Mouse (Mus musculus): ENCODE data around the gene Dcaf1.

Gene Dcaf1

GRCm38 (mm10) chr9:106821618-106822380, at the start of gene Dcaf1:
Gene Dcaf1 (plus strand): TSS chr9:106821874.
- DNase-seq (ENCODE audit: low spot score), result peak; percentile 97

DNA sequence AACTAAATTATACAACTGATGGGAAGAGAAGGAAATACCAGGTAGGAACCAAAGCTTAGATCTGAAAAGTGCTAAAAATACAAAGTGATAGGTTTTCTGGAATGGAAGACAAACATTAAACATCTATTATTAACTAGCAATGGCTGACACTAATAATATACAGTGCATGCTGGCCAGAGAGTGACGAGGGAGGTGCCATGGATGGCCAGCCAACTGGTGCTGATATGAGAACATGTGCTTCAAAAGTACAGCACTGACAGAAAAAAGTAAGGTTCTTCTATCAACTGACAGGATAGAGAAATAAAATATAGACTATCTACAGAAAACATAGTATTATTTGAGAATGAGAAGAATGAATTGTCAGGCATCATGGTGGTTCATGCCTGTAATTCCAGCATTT, 45.6 kb upstream of the Dcaf1 start:
- no peak for DNase-seq (ENCODE audit: low spot score)

- DNase-seq (ENCODE audit: low spot score), result no peak
Observed at GRCm38 (mm10) chr9:106777423-106777822, 44.3 kb upstream of the Dcaf1 start.

DNA sequence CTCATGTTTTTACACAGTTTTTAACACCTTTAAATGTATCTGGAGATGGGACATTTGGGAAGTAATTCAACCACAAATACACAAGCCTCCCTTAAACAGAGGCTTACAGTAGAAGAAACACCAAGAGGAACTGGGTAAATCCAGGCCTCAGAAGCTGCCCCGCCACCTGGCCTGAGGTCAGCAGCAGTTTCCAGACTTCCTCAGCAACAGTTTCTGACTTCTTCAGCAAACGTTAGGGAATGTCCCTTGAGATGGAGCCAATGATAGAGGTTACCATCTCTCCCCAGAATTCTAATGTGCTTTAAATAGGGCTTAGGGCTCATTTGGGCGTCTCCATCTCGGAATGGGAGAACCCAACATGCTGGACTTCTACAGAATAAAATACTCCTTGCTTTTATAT, 43.4 kb upstream of the Dcaf1 start:
- DNase-seq (ENCODE audit: low spot score), result no peak

DNA sequence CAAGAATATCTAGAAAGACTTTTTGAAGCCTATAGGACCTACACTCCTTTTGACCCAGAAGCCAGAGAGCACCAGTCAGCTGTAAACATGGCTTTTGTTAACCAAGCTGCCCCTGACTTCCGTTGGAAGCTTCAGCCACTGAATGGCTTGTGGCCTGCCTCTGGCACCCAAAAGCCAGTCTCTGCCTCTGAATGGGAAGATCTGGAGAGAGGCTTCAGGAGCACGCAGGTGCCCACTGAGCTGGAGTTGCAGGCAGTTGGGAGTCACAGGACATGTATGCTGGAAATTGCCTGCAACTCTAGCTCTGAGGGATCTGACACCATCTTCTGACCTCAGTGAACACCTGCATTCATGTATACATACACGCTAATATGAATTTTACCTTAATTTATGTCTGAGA, 41.6 kb upstream of the Dcaf1 start:
- no peak for DNase-seq (ENCODE audit: low spot score)

DNA sequence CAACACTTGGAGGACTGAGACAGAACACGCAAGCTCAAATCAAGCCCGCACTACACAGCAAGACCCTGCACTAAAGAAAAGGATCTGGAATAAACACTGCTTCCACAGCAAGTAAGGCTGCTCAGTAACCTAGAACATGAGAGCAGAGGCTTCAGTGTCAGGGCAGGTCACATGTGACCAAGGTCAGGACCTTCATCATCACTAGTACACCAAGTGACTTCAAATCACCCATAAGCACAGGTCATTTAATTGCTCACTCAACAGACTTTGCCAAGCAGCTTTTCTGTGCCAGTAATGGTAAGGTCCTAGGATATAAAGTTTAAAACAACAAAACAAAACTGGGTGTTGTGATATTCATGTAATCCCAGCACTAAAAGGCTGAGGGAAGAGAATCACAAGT, 38.1 kb upstream of the Dcaf1 start:
- DNase-seq (ENCODE audit: low spot score), result no peak

GRCm38 (mm10) chr9:106785206-106785605, 36.5 kb upstream of the Dcaf1 start:
- no peak for DNase-seq (ENCODE audit: low spot score)

DNA sequence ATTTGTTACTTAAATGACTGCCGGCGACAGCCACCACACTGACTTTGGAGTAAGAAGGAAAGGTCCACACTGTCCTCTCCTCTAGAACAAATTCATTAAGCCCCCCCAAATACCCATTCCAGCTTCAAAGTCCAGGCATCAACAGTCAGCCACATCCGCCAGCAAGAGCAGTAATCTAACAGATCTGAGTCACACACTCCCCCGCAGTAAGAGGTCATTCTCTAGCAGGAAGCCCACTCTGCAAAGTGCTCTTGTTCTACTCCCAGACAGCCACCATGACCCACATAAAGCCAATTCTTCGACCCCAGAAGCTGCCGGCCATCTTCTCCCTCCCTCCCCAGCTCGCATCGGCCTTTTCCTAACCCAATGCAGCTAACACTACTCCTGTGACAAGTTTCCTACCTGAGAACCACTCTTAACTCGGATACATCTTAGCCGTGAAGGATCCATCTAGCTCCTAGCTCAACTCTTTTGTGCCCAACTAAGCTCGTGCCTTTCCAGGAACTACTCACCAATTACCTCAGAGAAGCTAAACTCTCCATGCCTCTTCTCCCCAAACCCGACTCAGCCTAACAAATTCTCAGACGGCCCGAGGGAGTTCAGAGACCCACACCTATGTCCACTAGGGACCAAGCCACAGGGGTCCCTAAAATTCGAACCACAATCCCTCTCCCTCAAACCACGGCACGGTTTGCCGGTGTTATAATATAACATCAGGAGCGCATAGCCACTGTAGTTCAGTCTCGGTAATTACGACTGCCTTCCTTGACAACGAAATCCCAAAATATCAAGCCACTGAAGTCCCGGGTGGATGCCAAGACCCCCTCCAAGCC, 33.5 kb upstream of the Dcaf1 start:
- DNase-seq (ENCODE audit: low spot score), result no peak

DNA sequence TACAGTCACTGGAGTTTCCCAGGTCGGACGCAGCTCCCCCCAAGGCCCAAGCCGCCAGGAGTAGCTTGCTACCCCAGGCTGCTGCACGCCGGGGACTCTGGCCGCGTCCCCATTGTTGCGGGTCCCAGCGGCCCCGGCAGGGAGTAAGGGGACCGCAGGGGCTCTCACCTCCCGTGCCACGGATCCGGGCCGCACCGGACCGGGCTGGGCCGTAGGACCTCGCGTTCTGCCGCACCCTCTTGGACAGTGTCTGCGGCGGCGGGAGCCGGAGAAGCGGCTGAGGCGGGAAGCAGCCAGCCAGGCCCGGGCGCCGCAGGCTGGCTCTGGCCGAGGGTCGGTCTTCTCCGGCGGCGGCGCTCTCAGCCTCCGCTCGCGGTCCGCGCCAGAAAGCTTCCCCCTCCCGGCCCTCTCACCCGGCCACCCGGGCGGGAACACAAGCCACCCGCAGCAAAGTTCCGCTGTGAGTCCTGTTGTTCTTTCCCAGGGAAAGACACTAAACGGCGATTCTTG, 32.8 kb upstream of the Dcaf1 start, which contains the start of gene Rad54l2:
Gene Rad54l2, minus strand, starts transcription at position 383 of the 510 bp plus-strand sequence.
- DNase-seq (ENCODE audit: low spot score), result peak; percentile 75

DNA sequence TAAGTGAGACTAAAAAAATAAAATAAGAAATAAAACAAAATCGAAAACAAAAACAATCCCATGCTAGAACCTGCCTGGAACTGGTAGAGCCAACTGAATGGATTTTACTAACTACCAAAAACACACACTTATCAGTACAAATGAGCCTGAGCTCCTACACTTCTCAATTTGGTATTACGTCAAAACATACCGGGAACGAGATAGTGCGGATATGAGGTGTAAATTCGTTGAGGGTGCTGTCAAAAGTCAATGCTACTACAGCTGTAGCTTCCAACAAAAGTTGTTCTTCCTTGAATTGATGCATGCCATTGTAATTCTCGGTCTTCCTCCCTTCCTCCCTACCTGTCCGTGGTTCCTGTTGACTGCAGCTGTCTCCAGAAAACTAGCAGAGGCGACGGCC, 32.3 kb upstream of the Dcaf1 start:
- DNase-seq (ENCODE audit: low spot score), result no peak

- no peak for DNase-seq (ENCODE audit: low spot score)
Observed at GRCm38 (mm10) chr9:106790831-106791230, 30.8 kb upstream of the Dcaf1 start.

DNA sequence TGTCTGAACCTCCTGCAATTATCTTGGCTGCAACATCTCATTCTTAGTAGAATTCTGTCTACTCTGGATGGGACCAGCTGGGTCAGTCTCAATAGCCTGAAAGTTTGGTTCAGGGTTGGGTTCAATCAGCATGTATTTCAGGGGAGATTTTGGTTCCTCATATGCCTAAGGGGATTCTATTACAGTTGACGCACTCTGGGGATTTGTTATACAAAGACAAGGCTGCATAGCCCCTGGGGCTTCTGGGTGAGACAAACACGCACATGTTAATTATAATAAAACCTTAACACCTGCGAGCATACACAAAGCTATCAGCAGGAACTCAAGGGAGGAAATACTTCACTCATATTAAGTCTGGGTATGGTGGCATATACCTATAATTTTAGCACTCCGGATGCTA, 15.2 kb upstream of the Dcaf1 start:
- DNase-seq (ENCODE audit: low spot score), result no peak

- DNase-seq (ENCODE audit: low spot score), result no peak
Observed at GRCm38 (mm10) chr9:106818191-106818590, 3.5 kb upstream of the Dcaf1 start.

- no peak for DNase-seq (ENCODE audit: low spot score)
Observed at GRCm38 (mm10) chr9:106819201-106819600, 2.5 kb upstream of the Dcaf1 start.

GRCm38 (mm10) chr9:106821050-106821617, 540 bp upstream of the Dcaf1 start:
- no peak for DNase-seq (ENCODE audit: low spot score)

DNA sequence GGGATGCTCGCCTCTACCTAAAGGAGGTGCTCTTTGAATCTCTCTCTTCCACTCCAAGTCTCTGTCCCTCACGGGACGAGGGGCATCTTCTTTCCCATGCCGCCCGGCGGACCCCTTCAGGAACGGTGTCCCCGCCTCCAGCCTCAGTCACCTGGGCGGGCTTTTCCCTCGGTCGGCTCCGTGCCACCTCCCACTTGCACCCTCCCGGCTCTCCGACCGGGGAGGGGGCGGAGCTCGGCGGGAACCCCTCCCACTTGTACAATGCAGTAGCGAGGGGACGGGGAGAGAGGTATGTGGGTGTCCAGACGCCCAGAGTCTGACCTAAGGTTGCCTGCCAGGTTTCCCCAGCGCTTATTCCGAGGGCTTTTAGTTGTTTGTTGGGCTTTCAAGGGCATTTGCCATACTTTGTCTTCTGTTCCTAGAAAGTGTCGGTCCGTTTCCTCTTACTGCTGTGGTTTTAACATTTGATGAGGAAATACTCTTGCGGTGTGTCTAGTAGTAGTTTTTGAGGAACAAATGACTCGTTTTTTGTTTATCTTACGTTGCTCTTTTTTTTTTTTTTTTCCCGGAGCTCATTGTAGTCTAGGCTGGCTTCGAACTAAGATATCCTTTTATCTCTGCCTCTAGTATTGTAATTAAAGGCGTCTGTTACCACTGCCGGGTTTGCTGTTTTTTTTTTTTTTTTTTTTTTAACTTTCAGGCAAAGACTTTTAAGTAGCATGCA, 869 bp downstream of the Dcaf1 start:
- DNase-seq (ENCODE audit: low spot score), result peak; percentile 88

- no peak for DNase-seq (ENCODE audit: low spot score)
Observed at GRCm38 (mm10) chr9:106840569-106840968, 18.9 kb downstream of the Dcaf1 start.

- DNase-seq (ENCODE audit: low spot score), result no peak
Observed at GRCm38 (mm10) chr9:106842800-106843199, 21.1 kb downstream of the Dcaf1 start.

DNA sequence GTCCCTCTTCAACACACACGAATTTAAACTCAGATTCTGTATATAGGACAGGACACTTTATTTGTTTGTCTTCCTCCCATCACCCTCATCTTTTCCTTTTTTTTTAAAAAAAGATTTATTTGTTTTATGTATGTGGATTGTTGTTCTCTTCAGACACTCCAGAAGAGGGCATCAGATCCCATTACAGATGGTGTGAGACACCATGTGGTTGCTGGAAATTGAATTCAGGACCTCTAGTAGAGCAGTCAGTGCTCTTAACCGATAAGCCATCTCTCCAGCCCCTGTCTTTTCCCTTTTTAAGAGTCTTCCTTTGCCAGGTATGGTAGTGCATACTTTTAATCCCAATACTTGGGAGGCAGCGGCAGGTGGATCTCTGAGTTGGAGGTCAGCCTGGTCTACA, 35.0 kb downstream of the Dcaf1 start:
- DNase-seq (ENCODE audit: low spot score), result no peak

DNA sequence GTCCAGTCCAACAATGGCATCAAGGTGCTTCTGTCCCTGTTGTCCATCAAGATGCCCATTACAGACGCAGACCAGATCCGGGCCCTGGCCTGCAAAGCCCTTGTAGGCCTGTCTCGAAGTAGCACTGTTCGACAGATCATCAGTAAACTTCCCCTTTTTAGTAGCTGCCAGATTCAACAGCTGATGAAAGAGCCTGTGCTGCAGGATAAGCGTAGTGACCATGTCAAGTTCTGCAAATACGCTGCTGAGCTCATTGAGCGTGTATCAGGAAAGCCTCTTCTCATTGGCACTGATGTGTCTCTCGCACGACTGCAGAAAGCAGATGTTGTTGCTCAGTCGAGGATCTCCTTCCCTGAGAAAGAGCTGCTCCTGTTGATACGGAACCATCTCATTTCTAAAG, 36.4 kb downstream of the Dcaf1 start:
- DNase-seq (ENCODE audit: low spot score), result no peak

GRCm38 (mm10) chr9:106874216-106874615, 52.5 kb downstream of the Dcaf1 start:
- DNase-seq (ENCODE audit: low spot score), result no peak

DNA sequence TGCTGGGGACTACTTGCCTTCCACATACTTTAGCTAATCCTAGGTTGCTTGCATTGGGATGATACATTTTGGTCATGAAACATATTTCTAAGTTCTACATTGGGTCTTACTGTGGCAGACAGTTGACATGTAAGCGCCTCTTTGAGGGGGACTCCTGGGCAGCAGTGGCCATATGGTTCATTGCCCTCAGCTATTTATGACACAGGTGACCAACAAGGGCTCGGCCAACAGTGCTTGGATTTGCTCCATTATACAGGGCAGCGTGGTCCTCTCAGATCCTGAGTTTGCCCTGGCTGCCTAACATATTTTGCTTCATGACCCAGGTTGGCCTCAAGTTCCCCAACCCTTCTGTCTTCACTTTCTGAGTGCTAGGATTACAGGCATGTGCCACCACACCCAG, 55.0 kb downstream of the Dcaf1 start:
- DNase-seq (ENCODE audit: low spot score), result no peak
